Mouse (Mus musculus) thymus, adult 2 months (tissue): ENCODE data around the gene Cish. TPM values are rescaled to one million over a fixed set of nuclear protein-coding genes. Genes with fewer than 3 reads are reported as not detected.

ENCODE experiments used
- DNase-seq: peaks from one replicate; pipeline ENCODE4 v3.0.0; 2021
- H3K27ac ChIP-seq: fragments of 200-500 bp; 2 replicates; pipeline ENCODE4 v1.5.1; 2012; ENCODE audit warnings: low read length, control low read depth; ENCODE audit not compliant: control insufficient read depth, insufficient read depth
- H3K27me3 ChIP-seq: fragments of 200-500 bp; 2 replicates; pipeline ENCODE4 v1.6.1; 2012; ENCODE audit warnings: mild to moderate bottlenecking, low read length, moderate library complexity, mixed read lengths; ENCODE audit not compliant: control insufficient read depth, insufficient read depth
- H3K36me3 ChIP-seq: fragments of 200-500 bp; 2 replicates; pipeline ENCODE4 v1.6.1; 2012; ENCODE audit warnings: mild to moderate bottlenecking, low read length, moderate library complexity; ENCODE audit not compliant: control insufficient read depth, insufficient read depth
- H3K4me1 ChIP-seq: fragments of 200-500 bp; replicated peaks from 2 replicates; pipeline ENCODE4 v1.6.1; 2012; ENCODE audit warnings: low read length; ENCODE audit not compliant: control insufficient read depth, insufficient read depth
- H3K4me3 ChIP-seq: fragments of 200-500 bp; 2 replicates; pipeline ENCODE4 v1.5.1; 2012; ENCODE audit warnings: mild to moderate bottlenecking, low read length, control low read depth, moderate library complexity; ENCODE audit not compliant: control insufficient read depth, insufficient read depth
- CTCF ChIP-seq: fragments of 200-500 bp; IDR thresholded peaks from 2 replicates; pipeline ENCODE4 v1.5.1; 2012; ENCODE audit warnings: mild to moderate bottlenecking, control low read depth, low read length, moderate library complexity, borderline replicate concordance; ENCODE audit not compliant: control insufficient read depth, poor library complexity, insufficient read depth; ENCODE audit errors: extremely low read depth
- POLR2A ChIP-seq: fragments of 200-500 bp; IDR thresholded peaks from 2 replicates; pipeline ENCODE4 v1.6.1; 2012; ENCODE audit warnings: mild to moderate bottlenecking, low read length, control low read depth, moderate library complexity; ENCODE audit not compliant: control insufficient read depth, poor library complexity, insufficient read depth; ENCODE audit errors: extremely low read depth
- WGBS: fragments of 180-500 bp; shearing (Covaris S2); methylation state at CpG from one replicate; pipeline ENCODE4 v1.1.7; 2018; 5-methylcytosine and 5-hydroxymethylcytosine counted together
- polyA plus RNA-seq: library from polyadenylated mRNA; depleted of rRNA; stranded (reverse); fragments of >200 nt; gene quantifications from 2 replicates; pipeline ENCODE4 v1.2.3, GENCODE M21; 2012

Gene Cish
- polyA plus RNA-seq, 1 experiment, result 39.6 TPM

- no peaks in the 10 kb centered on the region for H3K36me3 ChIP-seq
- TF ChIP-seq POLR2A, result no peak
- peak; percentile 9; the same call in 1 of the 2 replicates for TF ChIP-seq CTCF
- peak; percentile 86 for DNase-seq
- H3K27me3 ChIP-seq, result no peaks in the 10 kb centered on the region; the same call in 1 of the 2 replicates
- under 1% methylated on average over 31 of the region's 31 CpGs for WGBS
- H3K27ac ChIP-seq, result peak overlapping the region; percentile 13; the same call in 1 of the 2 replicates
- peak overlapping the region; percentile 84 for H3K4me3 ChIP-seq
- peaks cover 13% of the 10 kb centered on the region for H3K4me1 ChIP-seq
These were observed 707 bp downstream of the Cish start for GRCm38 (mm10) chr9:107296501-107296965.

GRCm38 (mm10) chr9:107297059-107297458, 1.2 kb downstream of the Cish start:
- no peak for TF ChIP-seq POLR2A
- no peak for TF ChIP-seq CTCF
- no peak for DNase-seq
- 2% methylated on average over 16 of the region's 16 CpGs for WGBS
- Histone ChIP-seq H3K4me3 (peak overlapping the region; percentile 84), H3K27me3 (no peaks in the 10 kb centered on the region; the same call in 1 of the 2 replicates), H3K27ac (peak overlapping the region; percentile 13; the same call in 1 of the 2 replicates), H3K36me3 (no peaks in the 10 kb centered on the region), H3K4me1 (peaks cover 13% of the 10 kb centered on the region)

GRCm38 (mm10) chr9:107297658-107298057, 1.8 kb downstream of the Cish start:
- DNase-seq, result no peak
- Histone ChIP-seq H3K27me3 (no peaks in the 10 kb centered on the region; the same call in 1 of the 2 replicates), H3K4me3 (peak overlapping the region; percentile 18; the same call in 1 of the 2 replicates), H3K27ac (no peak overlapping the region), H3K4me1 (peaks cover 13% of the 10 kb centered on the region), H3K36me3 (no peaks in the 10 kb centered on the region)
- TF ChIP-seq CTCF (no peak), POLR2A (no peak)
- WGBS, result 33% methylated on average over 4 of the region's 4 CpGs

- no peak for DNase-seq
- H3K4me3 ChIP-seq, result peak overlapping the region; percentile 18
- H3K27ac ChIP-seq, result no peak overlapping the region; the same call in 1 of the 2 replicates
- no peak for TF ChIP-seq POLR2A
- no peak for TF ChIP-seq CTCF
- H3K36me3 ChIP-seq, result no peaks in the 10 kb centered on the region
- H3K4me1 ChIP-seq, result peaks cover 13% of the 10 kb centered on the region
- 49% methylated on average over 8 of the region's 8 CpGs for WGBS
- H3K27me3 ChIP-seq, result no peaks in the 10 kb centered on the region; the same call in 1 of the 2 replicates
These were observed 2.4 kb downstream of the Cish start for GRCm38 (mm10) chr9:107298059-107298780.

- H3K27me3 ChIP-seq, result no peaks in the 10 kb centered on the region; the same call in 1 of the 2 replicates
- DNase-seq, result no peak
- no peaks in the 10 kb centered on the region for H3K36me3 ChIP-seq
- no peak overlapping the region for H3K4me3 ChIP-seq
- TF ChIP-seq POLR2A (no peak), CTCF (no peak)
- H3K4me1 ChIP-seq, result peaks cover 13% of the 10 kb centered on the region
- WGBS, result 87% methylated on average over 6 of the region's 6 CpGs
- H3K27ac ChIP-seq, result peak overlapping the region; percentile 24; the same call in 1 of the 2 replicates
These were observed 3.0 kb downstream of the Cish start for GRCm38 (mm10) chr9:107298876-107299275.

- H3K36me3 ChIP-seq, result no peaks in the 10 kb centered on the region
- no peak overlapping the region for H3K4me3 ChIP-seq
- peaks cover 14% of the 10 kb centered on the region for H3K4me1 ChIP-seq
- no peak overlapping the region for H3K27ac ChIP-seq
- TF ChIP-seq POLR2A (no peak), CTCF (no peak)
- 95% methylated on average over 7 of the region's 7 CpGs for WGBS
- no peak for DNase-seq
- no peaks in the 10 kb centered on the region; the same call in 1 of the 2 replicates for H3K27me3 ChIP-seq
These were observed 4.0 kb downstream of the Cish start for GRCm38 (mm10) chr9:107299783-107300182.
